ENCODE assay signal across 8 mouse cellular contexts in genomic region chr16:62786621-62787331, GRCm38 (mm10). TPM values are rescaled to one million over a fixed set of nuclear protein-coding genes. Genes with fewer than 3 reads are reported as not detected.
A peak's percentile ranks its signal among the peaks of the same experiment; 100 is the strongest.
DNase-seq lines count a peak whose midpoint lies in the region; ATAC-seq and TF ChIP-seq lines count a peak whose summit lies in the region.

Gene Nsun3, minus strand, starts transcription at chr16:62786818.

- TF ChIP-seq POLR2A in lung, adult 2 months (IDR thresholded peaks at IDR 0.05; ENCODE audit: borderline replicate concordance, extremely low read depth, low read depth, low read length): peak; percentile 91; the same call in 1 of the 2 replicates

- peak within 1 kb of the TSS; percentile 43; the same call in 1 of the 2 replicates for H3K27ac ChIP-seq in ES-E14 (ENCODE audit: insufficient read depth, low read depth, low read length, poor library complexity, severe bottlenecking)
- peak within 1 kb of the TSS; percentile 87 for H3K27ac ChIP-seq in forebrain, embryonic 15.5 days (replicated peaks)

- no peaks in the 10 kb centered on the region for H3K27me3 ChIP-seq in forebrain, embryonic 15.5 days

- peak; percentile 89 for DNase-seq in ES-E14 (ENCODE audit: low read depth, low spot score)
- DNase-seq in cerebellum, adult 11-12 months: peak; percentile 94
- DNase-seq in heart, postnatal 25 days (ENCODE audit: low spot score): peak; percentile 85
- peak; percentile 88 to 96 for DNase-seq in layer of hippocampus, adult 18-20 months (ENCODE audit: low spot score in 2 of 2)
- DNase-seq in lung, adult 2 months: peak; percentile 84
- DNase-seq in thymus, adult 18-20 months: peak; percentile 85 to 93

- H3K36me3 ChIP-seq in ES-E14 (ENCODE audit: control insufficient read depth, insufficient read depth, low read length, poor library complexity, severe bottlenecking): peaks cover 4% of the 10 kb centered on the region; the same call in 1 of the 2 replicates
- no peaks in the 10 kb centered on the region for H3K36me3 ChIP-seq in forebrain, embryonic 15.5 days

- WGBS in forebrain, embryonic 15.5 days: 3% methylated on average over 41 of the region's 41 CpGs
- WGBS in lung, adult 2 months: 2% methylated on average over 41 of the region's 41 CpGs

- H3K9me3 ChIP-seq in ES-E14 (ENCODE audit: control insufficient read depth, insufficient read depth, low read depth, low read length): no peaks in the 10 kb centered on the region
- no peaks in the 10 kb centered on the region for H3K9me3 ChIP-seq in forebrain, embryonic 15.5 days

- TF ChIP-seq CTCF in lung, adult 2 months (IDR thresholded peaks at IDR 0.05; ENCODE audit: insufficient read depth, low read length): no peak

- H3K4me3 ChIP-seq in ES-E14 (ENCODE audit: insufficient read depth in 1 of 2, low read depth in 1 of 2, low read length in 2 of 2, poor library complexity in 1 of 2, severe bottlenecking in 1 of 2): peak within 1 kb of the TSS; percentile 64 to 98
- H3K4me3 ChIP-seq in forebrain, embryonic 15.5 days: peak within 1 kb of the TSS; percentile 75
- peak within 1 kb of the TSS; percentile 80 for H3K4me3 ChIP-seq in lung, adult 2 months (replicated peaks; ENCODE audit: extremely low read depth, low read depth, low read length)

- ATAC-seq in forebrain, embryonic 15.5 days (replicated peaks): peak; percentile 95
- ATAC-seq in neutrophil, adult 5-6 weeks (ENCODE audit: extremely low read depth, insufficient number of reproducible peaks, low FRiP score, poor library complexity, severe bottlenecking): peak; percentile 95

- H3K9ac ChIP-seq in ES-E14 (ENCODE audit: insufficient read depth, low read depth, low read length, poor library complexity, severe bottlenecking): peak within 1 kb of the TSS; percentile 99
- H3K9ac ChIP-seq in forebrain, embryonic 15.5 days (replicated peaks): peak within 1 kb of the TSS; percentile 80

- H3K4me1 ChIP-seq in ES-E14 (ENCODE audit: control insufficient read depth in 2 of 2, insufficient read depth in 2 of 2, low read length in 2 of 2, poor library complexity in 1 of 2): peaks cover 0 to 2% of the 10 kb centered on the region in 2 experiments; a peak in 2 of 4 replicates
- peaks cover 30% of the 10 kb centered on the region for H3K4me1 ChIP-seq in forebrain, embryonic 15.5 days
- peaks cover 5% of the 10 kb centered on the region for H3K4me1 ChIP-seq in lung, adult 2 months (ENCODE audit: control insufficient read depth, insufficient read depth, low read length)

- intact Hi-C loops in heart, postnatal 25 days (cut with DNase I): loop anchor here (5.0 kb wide), 1 partner anchor 61 kb away; the partner anchor contains the start of gene Arl13b

- H3K4me2 ChIP-seq in forebrain, embryonic 15.5 days (replicated peaks): peak within 1 kb of the TSS; percentile 67

- in situ Hi-C loops in ES-E14 (cut with MboI; ENCODE audit: low sequenced_read_pairs in 2 of 2, unreplicated experiment in 2 of 2): no loop called here

TF ChIP-seq in ES-E14, 5 proteins besides CTCF, POLR2A, EP300 and RAD21:
- TF ChIP-seq HCFC1 (IDR thresholded peaks at IDR 0.05; ENCODE audit: borderline replicate concordance, insufficient read depth, low read length) (peak; percentile 17; the same call in 1 of the 2 replicates), MAFK (IDR thresholded peaks at IDR 0.05; ENCODE audit: insufficient read depth, low read depth, low read length) (no peak), CHD2 (IDR thresholded peaks at IDR 0.05; ENCODE audit: low read depth, low read length) (peak; percentile 99)
TF ChIP-seq in ES-E14: peak in this region for 2.

RNA-seq across cellular contexts. Expression of gene Nsun3, which starts in this region (rescaled TPM):
- 6.2 and 6.5 TPM in 2 replicates for total RNA-seq in ES-E14 (2012; rRNA removed)
- polyA plus RNA-seq in forebrain, embryonic 15.5 days (2015; fragmentation: Nextera tagmentation; extraction: Ambion mirVana): 10.7 and 13.4 TPM in 2 replicates
- 1 to 10 TPM; 7.2 to 7.7 TPM for total RNA-seq in heart, postnatal 25 days (2021)
- total RNA-seq in layer of hippocampus, adult 18-20 months (2021): 10 to 100 TPM in 1 of 2 experiments, 1 to 10 TPM in 1; 9.0 to 11.6 TPM
- 3.7 and 4.6 TPM in 2 replicates for polyA plus RNA-seq in lung, adult 2 months (2012; rRNA removed)
- total RNA-seq in neutrophil, adult 5-6 weeks (2017): 29.7 and 29.8 TPM in 2 replicates

Comparison
In these comparisons a context has a peak if more than half of its experiments do, and no peak if none do; other contexts are left out.
1. Peak in every context shown above with its lines: DNase-seq, ATAC-seq, H3K4me3 ChIP-seq and H3K27ac ChIP-seq.